Mouse (Mus musculus) CD8-positive naive resting alpha-beta T cell, adult 57 days (primary cell): ENCODE measurements around the gene Sdcbp2. TPM values are rescaled to one million over a fixed set of nuclear protein-coding genes. Genes with fewer than 3 reads are reported as not detected.

ENCODE experiments used
- total RNA-seq: library from RNA; stranded (reverse); gene quantifications from one replicate; pipeline ENCODE4 v1.2.4, GENCODE M21; 2023

Sdcbp2 gene
- 4.3 TPM for total RNA-seq

GRCm38 (mm10) chr2:151571873-151572700 lies at the start of gene Sdcbp2:
Gene Sdcbp2 (plus strand): TSS chr2:151572622.

GRCm38 (mm10) chr2:151542323-151543062 lies 29.9 kb upstream of the Sdcbp2 start, which contains the start of gene Fkbp1a:
Gene Fkbp1a (plus strand): TSS chr2:151542483.

GRCm38 (mm10) chr2:151632159-151632814 lies 59.9 kb downstream of the Sdcbp2 start, which contains the start of gene Snph:
Gene Snph (minus strand): TSS chr2:151632593.

Other genes with a start within 250 kb of the Sdcbp2 start
- not detected for gene 4921509C19Rik, start 96.5 kb upstream of the Sdcbp2 start, total RNA-seq
- 127 TPM for gene Nsfl1c, start 78.4 kb upstream of the Sdcbp2 start, total RNA-seq
- gene Fkbp1a, start 30.1 kb upstream of the Sdcbp2 start, total RNA-seq: 134 TPM
- 11.2 TPM for gene Snph, start 60.0 kb downstream of the Sdcbp2 start, total RNA-seq
- gene Rad21l, start 95.9 kb downstream of the Sdcbp2 start, total RNA-seq: not detected
- gene Tmem74b, start 129.4 kb downstream of the Sdcbp2 start, total RNA-seq: not detected
- gene Psmf1, start 171.6 kb downstream of the Sdcbp2 start, total RNA-seq: 51.3 TPM